Mouse (Mus musculus) brain, adult 10 weeks (tissue): Measurements from ENCODE around the gene Lyrm4. TPM values are rescaled to one million over a fixed set of nuclear protein-coding genes. Genes with fewer than 3 reads are reported as not detected.

Experiments used
- polyA plus RNA-seq: library from polyadenylated mRNA; stranded (reverse); fragments of 350-450 nt; fragmentation: Illumina TruSeq; extraction: RNeasy Lipid Tissue Mini Kit (QIAGEN cat#74804); gene quantifications from one replicate; pipeline ENCODE4 v1.2.3, GENCODE M21; 2015; ENCODE audit warnings: low read depth, low replicate concordance

The Lyrm4 gene
- polyA plus RNA-seq: 29.8 TPM

GRCm38 (mm10) chr13:36117143-36118014, at the start of gene Lyrm4, which contains the start of gene Fars2:
Lyrm4 (minus strand) TSS chr13:36117526.
Fars2 (plus strand) TSS chr13:36117412.

GRCm38 (mm10) chr13:35958539-35958938, 158.8 kb downstream of the Lyrm4 start, which contains the start of gene Ppp1r3g:
Ppp1r3g (plus strand) TSS chr13:35958839.

Other genes starting within 250 kb of the Lyrm4 start
- 4.1 TPM for gene Rpp40, start 211.2 kb downstream of the Lyrm4 start, polyA plus RNA-seq
- 6.2 TPM for gene Ppp1r3g, start 158.7 kb downstream of the Lyrm4 start, polyA plus RNA-seq
- 30.9 TPM for gene Fars2, start 114 bp downstream of the Lyrm4 start, polyA plus RNA-seq